Mouse (Mus musculus) adrenal gland, postnatal 25 days (tissue): ENCODE data around the gene Nap1l5. TPM values are rescaled to one million over a fixed set of nuclear protein-coding genes. Genes with fewer than 3 reads are reported as not detected.
"Not testable (repeated sequence)": the region's sequence is repeated elsewhere in the genome, so short reads cannot be mapped to it uniquely, and the experiment has no call there.

Experiments
- DNase-seq: peaks from one replicate; pipeline ENCODE4 v3.0.0; 2021; ENCODE audit warnings: mixed read lengths
- total RNA-seq: library from RNA; stranded (reverse); gene quantifications from 2 replicates; pipeline ENCODE4 v1.2.3, GENCODE M21; 2021

Gene Nap1l5
- total RNA-seq, 1 experiment from 2014 or later = 33.5 TPM

GRCm38 (mm10) chr6:58904551-58904950, 2.3 kb downstream of the Nap1l5 start:
- no peak for DNase-seq

GRCm38 (mm10) chr6:58903171-58903570, 3.7 kb downstream of the Nap1l5 start:
- no peak for DNase-seq

- no peak for DNase-seq
Observed at GRCm38 (mm10) chr6:58900536-58900935, 6.3 kb downstream of the Nap1l5 start.

- no peak for DNase-seq
Observed at GRCm38 (mm10) chr6:58899076-58899475, 7.8 kb downstream of the Nap1l5 start.

- no peak for DNase-seq
Observed at GRCm38 (mm10) chr6:58896648-58897047, 10.2 kb downstream of the Nap1l5 start.

- no peak for DNase-seq
Observed at GRCm38 (mm10) chr6:58894994-58895393, 11.9 kb downstream of the Nap1l5 start.

GRCm38 (mm10) chr6:58893307-58893706, 13.6 kb downstream of the Nap1l5 start:
- DNase-seq = no peak

- no peak for DNase-seq
Observed at GRCm38 (mm10) chr6:58889917-58890316, 17.0 kb downstream of the Nap1l5 start.

- DNase-seq = no peak
Observed at GRCm38 (mm10) chr6:58882271-58882670, 24.6 kb downstream of the Nap1l5 start.

GRCm38 (mm10) chr6:58881363-58881762, 25.5 kb downstream of the Nap1l5 start:
- DNase-seq = no peak

- DNase-seq = no peak
Observed at GRCm38 (mm10) chr6:58880861-58881260, 26.0 kb downstream of the Nap1l5 start.

- no peak for DNase-seq
Observed at GRCm38 (mm10) chr6:58879987-58880386, 26.9 kb downstream of the Nap1l5 start.

- DNase-seq = peak; percentile 38
Observed at GRCm38 (mm10) chr6:58879572-58879971, 27.3 kb downstream of the Nap1l5 start.

- not testable (repeated sequence) for DNase-seq
Observed at GRCm38 (mm10) chr6:58867858-58868257, 39.0 kb downstream of the Nap1l5 start.

GRCm38 (mm10) chr6:58863631-58864235, 43.1 kb downstream of the Nap1l5 start:
- DNase-seq = no peak

GRCm38 (mm10) chr6:58862446-58862993, 44.4 kb downstream of the Nap1l5 start:
- no peak for DNase-seq

GRCm38 (mm10) chr6:58859517-58859916, 47.4 kb downstream of the Nap1l5 start:
- no peak for DNase-seq

- DNase-seq = no peak
Observed at GRCm38 (mm10) chr6:58856494-58856893, 50.4 kb downstream of the Nap1l5 start.

GRCm38 (mm10) chr6:58855676-58856367, 51.1 kb downstream of the Nap1l5 start:
- DNase-seq = no peak
